Mouse (Mus musculus): ENCODE results near the gene Gm9789.
"Not testable (repeated sequence)": the region's sequence is repeated elsewhere in the genome, so short reads cannot be mapped to it uniquely, and the experiment has no call there.

The Gm9789 gene

GRCm38 (mm10) chr16:89157652-89158051 lies at the start of gene Gm9789:
Gene Gm9789 (plus strand): TSS chr16:89157952.
- no peak for DNase-seq (ENCODE audit: low spot score in 2 of 2)

GRCm38 (mm10) chr16:89140551-89140950 lies 17.2 kb upstream of the Gm9789 start, which contains the start of gene Gm6358:
Gene Gm6358 (plus strand): TSS chr16:89140851.
- no peak for DNase-seq (ENCODE audit: low spot score in 2 of 2)

- no peak for DNase-seq (ENCODE audit: low spot score in 2 of 2)
These were observed 7.0 kb upstream of the Gm9789 start, which contains the start of gene Gm10061 for GRCm38 (mm10) chr16:89150786-89151185. Gene Gm10061 (plus strand): TSS chr16:89151086.

- DNase-seq (ENCODE audit: low spot score in 2 of 2) = not testable (repeated sequence)
These were observed 11.4 kb downstream of the Gm9789 start, which contains the start of gene Gm7735 for GRCm38 (mm10) chr16:89169190-89169589. Gene Gm7735 (plus strand): TSS chr16:89169490.

GRCm38 (mm10) chr16:89174435-89174834 lies 16.7 kb downstream of the Gm9789 start, which contains the start of gene 1110057P08Rik:
Gene 1110057P08Rik (plus strand): TSS chr16:89174735.
- DNase-seq (ENCODE audit: low spot score in 2 of 2) = no peak

DNA sequence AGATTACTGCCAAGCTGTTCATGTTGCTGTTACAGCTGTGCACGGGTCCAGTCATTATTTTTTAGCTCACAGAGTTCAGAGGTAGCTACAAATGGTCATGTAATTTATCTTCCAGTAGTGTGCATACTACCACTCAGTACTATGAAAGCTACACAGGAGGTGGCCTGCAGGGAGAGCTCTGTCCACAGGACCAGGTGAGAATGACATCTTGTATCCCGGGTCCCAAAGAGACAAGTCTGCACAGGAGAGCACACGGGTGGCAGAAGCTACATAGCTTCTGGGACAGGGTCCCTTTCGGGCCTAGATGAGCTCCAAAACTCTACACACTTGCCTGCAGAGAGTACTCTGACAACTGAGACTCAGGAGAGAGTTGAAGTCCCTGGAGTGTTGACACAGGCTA lies 30.9 kb downstream of the Gm9789 start:
- DNase-seq (ENCODE audit: low spot score in 2 of 2) = no peak

DNA sequence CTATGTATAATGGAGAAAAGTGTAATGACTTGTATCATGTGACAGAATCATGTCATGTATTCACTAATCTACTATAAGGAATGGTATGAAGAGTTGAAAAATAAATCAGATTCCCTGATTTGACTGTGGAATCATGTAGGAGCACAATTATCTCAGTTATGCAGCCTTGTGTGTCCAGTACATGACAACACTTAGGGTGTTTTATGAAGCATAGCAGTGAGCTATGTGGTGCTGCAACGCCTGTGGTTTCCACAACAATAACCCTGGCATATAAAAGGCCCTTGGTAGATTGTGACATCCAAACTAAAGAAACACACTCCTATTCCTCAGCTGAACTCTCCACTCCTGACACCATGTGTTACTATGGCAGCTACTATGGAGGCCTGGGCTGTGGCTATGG lies 47.8 kb downstream of the Gm9789 start, which contains the start of gene Krtap20-2:
Gene Krtap20-2, plus strand, starts transcription at position 301 of the 400 bp plus-strand sequence.
- DNase-seq (ENCODE audit: low spot score in 2 of 2) = no peak

Data from frontal cortex, postnatal 36 days (tissue).